ENCODE assay signal across 9 mouse cellular contexts in the genomic region with DNA sequence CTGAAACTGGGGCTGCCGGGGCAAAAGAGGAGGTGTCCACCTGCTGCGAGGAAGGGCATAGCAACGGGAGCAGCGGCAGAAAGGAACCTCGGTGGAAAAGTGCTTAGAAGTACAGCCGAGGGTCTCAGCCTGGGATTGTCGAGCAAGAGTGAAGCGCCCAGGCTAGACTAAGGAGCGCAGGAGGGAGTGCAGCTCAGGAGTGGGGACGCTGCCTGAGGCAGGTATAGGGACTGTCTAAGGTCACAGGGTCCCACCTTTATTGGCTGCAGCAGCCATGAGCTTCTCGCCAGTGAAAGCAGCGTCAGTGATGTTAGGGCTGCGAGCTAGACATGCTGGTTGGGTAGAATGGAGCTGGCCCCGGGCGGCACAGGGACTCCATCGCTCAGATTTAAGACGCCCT. TPM values are rescaled to one million over a fixed set of nuclear protein-coding genes. Genes with fewer than 3 reads are reported as not detected.
DNase-seq lines count a peak whose midpoint lies in the region; ATAC-seq and TF ChIP-seq lines count a peak whose summit lies in the region.
"Had no signal": no experiment of that assay in that cellular context is flagged by ENCODE, and none has a peak within 500 bp of the region (broad histone marks: within the 10 kb centered on the region; RNA-seq: fewer than 3 reads in every experiment).

No protein-coding gene starts in this region.

- H3K4me3 ChIP-seq in heart, embryonic 10.5 days: peak overlapping the region; percentile 63
- peak overlapping the region; percentile 60 for H3K4me3 ChIP-seq in ES-Bruce4 (ENCODE audit: low read depth, low read length)
- peak overlapping the region; percentile 63 for H3K4me3 ChIP-seq in hindbrain, embryonic 10.5 days
- H3K4me3 ChIP-seq: myocyte had no signal

- H3K27me3 ChIP-seq in heart, embryonic 10.5 days (ENCODE audit: insufficient read depth, poor library complexity, severe bottlenecking): peaks cover 75% of the 10 kb centered on the region
- H3K27me3 ChIP-seq in ES-Bruce4 (ENCODE audit: control insufficient read depth, insufficient read depth, low read length, poor library complexity, severe bottlenecking): peaks cover 16% of the 10 kb centered on the region; the same call in 1 of the 2 replicates
- H3K27me3 ChIP-seq in hindbrain, embryonic 10.5 days (ENCODE audit: insufficient read depth, poor library complexity, severe bottlenecking): peaks cover 83% of the 10 kb centered on the region

- H3K36me3 ChIP-seq in heart, embryonic 10.5 days: no peaks in the 10 kb centered on the region
- no peaks in the 10 kb centered on the region for H3K36me3 ChIP-seq in ES-Bruce4 (ENCODE audit: control insufficient read depth, insufficient read depth, low read length, poor library complexity, severe bottlenecking)
- no peaks in the 10 kb centered on the region for H3K36me3 ChIP-seq in hindbrain, embryonic 10.5 days

- TF ChIP-seq EP300 in ES-Bruce4 (IDR thresholded peaks at IDR 0.05; ENCODE audit: insufficient read depth, low read depth, low read length): no peak

- H3K9me3 ChIP-seq in heart, embryonic 10.5 days: no peaks in the 10 kb centered on the region
- no peaks in the 10 kb centered on the region for H3K9me3 ChIP-seq in ES-Bruce4 (replicated peaks; ENCODE audit: control insufficient read depth, insufficient read depth, low read length, poor library complexity, severe bottlenecking)
- no peaks in the 10 kb centered on the region for H3K9me3 ChIP-seq in hindbrain, embryonic 10.5 days

- no peak for DNase-seq in heart, embryonic 10.5 days (ENCODE audit: low spot score)
- no peak for DNase-seq in heart, postnatal 10 days
- no peak for DNase-seq in hindbrain, embryonic 10.5 days (ENCODE audit: low spot score)
- no peak for DNase-seq in layer of hippocampus, adult 9-10 months (ENCODE audit: low spot score)
- no peak for DNase-seq in thymus, postnatal 14 days
- no peak for DNase-seq in layer of hippocampus, adult 11-12 months (ENCODE audit: low spot score)

- H3K27ac ChIP-seq in heart, embryonic 10.5 days: 0 out of 2 replicates have a peak overlapping the region, but pooled peaks have one; percentile 37
- no peak overlapping the region for H3K27ac ChIP-seq in ES-Bruce4 (ENCODE audit: insufficient read depth, low read length)
- H3K27ac ChIP-seq in hindbrain, embryonic 10.5 days: no peak overlapping the region

- H3K9ac ChIP-seq in ES-Bruce4 (ENCODE audit: low read depth, poor library complexity, severe bottlenecking): peak overlapping the region; percentile 66

- peaks cover 26% of the 10 kb centered on the region for H3K4me1 ChIP-seq in heart, embryonic 10.5 days
- H3K4me1 ChIP-seq in ES-Bruce4 (ENCODE audit: control insufficient read depth, insufficient read depth, low read length): no peaks in the 10 kb centered on the region
- H3K4me1 ChIP-seq in hindbrain, embryonic 10.5 days (replicated peaks): peaks cover 26% of the 10 kb centered on the region

- TF ChIP-seq POLR2A in ES-Bruce4 (IDR thresholded peaks at IDR 0.05; ENCODE audit: insufficient read depth, low read length): no peak

- intact Hi-C loops in heart, postnatal 10 days (cut with DNase I): no loop called here

- TF ChIP-seq CTCF in ES-Bruce4 (IDR thresholded peaks at IDR 0.05; ENCODE audit: low read depth, low read length): no peak

- ATAC-seq in megakaryocyte, adult 5-6 weeks (ENCODE audit: poor library complexity, severe bottlenecking): peak; percentile 30; the same call in 1 of the 2 replicates

- WGBS in heart, embryonic 10.5 days: 5% methylated on average over 17 of the region's 17 CpGs
- 2% methylated on average over 17 of the region's 17 CpGs for WGBS in hindbrain, embryonic 10.5 days

RNA-seq across cellular contexts. Expression of a gene that starts 0.6 kb away (rescaled TPM):
- 0.76 and 1.5 TPM in 2 replicates for polyA plus RNA-seq in heart, embryonic 10.5 days (2016; fragmentation: Nextera tagmentation; extraction: Ambion mirVana)
- total RNA-seq in heart, postnatal 10 days (2021): 1 to 10 TPM in 1 of 2 experiments, under 1 TPM in 1; 0.64 to 1.3 TPM
- polyA plus RNA-seq in ES-Bruce4 (2011; ENCODE audit: insufficient read depth, insufficient read length, low read depth, missing spikeins): 2.9 and 3.2 TPM in 2 replicates
- 0.12 and 0.63 TPM in 2 replicates for polyA plus RNA-seq in hindbrain, embryonic 10.5 days (2016; fragmentation: Nextera tagmentation; extraction: Ambion mirVana)
- 0.11 TPM in 1 of 2 replicates, not detected in the other for total RNA-seq in megakaryocyte, adult 5-6 weeks (2015)
- total RNA-seq in megakaryocyte, adult 5-6 weeks (2017): 0.22 and 0.98 TPM in 2 replicates

RNA-seq across cellular contexts. Expression of a gene that starts 15.6 kb away (rescaled TPM):
- 1,165 and 1,266 TPM in 2 replicates for polyA plus RNA-seq in heart, embryonic 10.5 days (2016; fragmentation: Nextera tagmentation; extraction: Ambion mirVana)
- 100 to 1,000 TPM; 536 to 545 TPM for total RNA-seq in heart, postnatal 10 days (2021)
- 2,572 and 2,592 TPM in 2 replicates for polyA plus RNA-seq in ES-Bruce4 (2011; ENCODE audit: insufficient read depth, insufficient read length, low read depth, missing spikeins)
- polyA plus RNA-seq in hindbrain, embryonic 10.5 days (2016; fragmentation: Nextera tagmentation; extraction: Ambion mirVana): 1,248 and 1,330 TPM in 2 replicates
- 726 and 746 TPM in 2 replicates for total RNA-seq in megakaryocyte, adult 5-6 weeks (2015)
- 1,905 and 2,227 TPM in 2 replicates for total RNA-seq in megakaryocyte, adult 5-6 weeks (2017)

RNA-seq across cellular contexts. Expression of a gene that starts 40.4 kb away (rescaled TPM):
- 9.3 and 12.3 TPM in 2 replicates for polyA plus RNA-seq in heart, embryonic 10.5 days (2016; fragmentation: Nextera tagmentation; extraction: Ambion mirVana)
- total RNA-seq in heart, postnatal 10 days (2021): 1 to 10 TPM; 1.3 to 2.3 TPM
- 2.2 and 2.9 TPM in 2 replicates for polyA plus RNA-seq in ES-Bruce4 (2011; ENCODE audit: insufficient read depth, insufficient read length, low read depth, missing spikeins)
- polyA plus RNA-seq in hindbrain, embryonic 10.5 days (2016; fragmentation: Nextera tagmentation; extraction: Ambion mirVana): 4.3 and 5.8 TPM in 2 replicates
- not detected in 2 replicates for total RNA-seq in megakaryocyte, adult 5-6 weeks (2015)
- not detected in 2 replicates for total RNA-seq in megakaryocyte, adult 5-6 weeks (2017)

RNA-seq across cellular contexts. Expression of a gene that starts 55.0 kb away (rescaled TPM):
- polyA plus RNA-seq in heart, embryonic 10.5 days (2016; fragmentation: Nextera tagmentation; extraction: Ambion mirVana): 57.4 and 63.0 TPM in 2 replicates
- total RNA-seq in heart, postnatal 10 days (2021): 10 to 100 TPM; 72.8 to 80.3 TPM
- polyA plus RNA-seq in ES-Bruce4 (2011; ENCODE audit: insufficient read depth, insufficient read length, low read depth, missing spikeins): 79.3 and 99.6 TPM in 2 replicates
- 56.6 and 58.2 TPM in 2 replicates for polyA plus RNA-seq in hindbrain, embryonic 10.5 days (2016; fragmentation: Nextera tagmentation; extraction: Ambion mirVana)
- 39.2 and 40.0 TPM in 2 replicates for total RNA-seq in megakaryocyte, adult 5-6 weeks (2015)
- 34.3 and 56.2 TPM in 2 replicates for total RNA-seq in megakaryocyte, adult 5-6 weeks (2017)
